Mouse (Mus musculus) mammary gland, adult 2 months (tissue): ENCODE measurements around the gene Kctd18. TPM values are rescaled to one million over a fixed set of nuclear protein-coding genes. Genes with fewer than 3 reads are reported as not detected.

Experiments
- polyA plus RNA-seq: library from polyadenylated mRNA; depleted of rRNA; stranded (reverse); fragments of >200 nt; gene quantifications from 2 replicates; pipeline ENCODE4 v1.2.3, GENCODE M21; 2012; ENCODE audit warnings: low replicate concordance; rRNA removed

Gene Kctd18
- polyA plus RNA-seq, result 6.9 and 9.0 TPM in 2 replicates

GRCm38 (mm10) chr1:58018856-58019255, at the start of gene Kctd18:
TSS of gene Kctd18 (minus strand) at chr1:58018956.

GRCm38 (mm10) chr1:58029636-58030117, 10.9 kb upstream of the Kctd18 start, which contains the start of gene Aox1:
TSS of gene Aox1 (plus strand) at chr1:58029931.

GRCm38 (mm10) chr1:57995432-57996132, 23.2 kb downstream of the Kctd18 start, which contains the start of gene Sgo2a:
TSS of gene Sgo2a (plus strand) at chr1:57995971.

Other genes with a start within 250 kb of the Kctd18 start
- 3.2 and 3.5 TPM in 2 replicates for gene Spats2l, start 244.8 kb downstream of the Kctd18 start, polyA plus RNA-seq
- 0.29 and 0.32 TPM in 2 replicates for gene Sgo2a, start 23.0 kb downstream of the Kctd18 start, polyA plus RNA-seq
- 10.2 and 22.9 TPM in 2 replicates for gene Aox1, start 11.0 kb upstream of the Kctd18 start, polyA plus RNA-seq
- 1.1 and 1.9 TPM in 2 replicates for gene Aox3, start 94.2 kb upstream of the Kctd18 start, polyA plus RNA-seq
- 0.46 TPM in 1 of 2 replicates, not detected in the other for gene Aox4, start 191.4 kb upstream of the Kctd18 start, polyA plus RNA-seq